Mouse (Mus musculus) monocyte, adult 5-6 weeks (primary cell): ENCODE results near the gene Ikbip. TPM values are rescaled to one million over a fixed set of nuclear protein-coding genes. Genes with fewer than 3 reads are reported as not detected.

Experiments used
- ATAC-seq: fragments of 153-309, 156-312 bp; replicated peaks from 2 replicates; pipeline ENCODE4 v1.8.0; 2017; ENCODE audit warnings: mild to moderate bottlenecking; ENCODE audit not compliant: low TSS enrichment, insufficient number of reproducible peaks, severe bottlenecking, poor library complexity, low FRiP score
- total RNA-seq: library from RNA; stranded (forward); fragments of 200-1000, 200-491, 200-594 nt; gene quantifications from 3 replicates; pipeline ENCODE4 v1.2.3, GENCODE M21; 2017

Ikbip gene
- 11.6 to 20.6 TPM (median 15.8 TPM) in 3 replicates for total RNA-seq

DNA sequence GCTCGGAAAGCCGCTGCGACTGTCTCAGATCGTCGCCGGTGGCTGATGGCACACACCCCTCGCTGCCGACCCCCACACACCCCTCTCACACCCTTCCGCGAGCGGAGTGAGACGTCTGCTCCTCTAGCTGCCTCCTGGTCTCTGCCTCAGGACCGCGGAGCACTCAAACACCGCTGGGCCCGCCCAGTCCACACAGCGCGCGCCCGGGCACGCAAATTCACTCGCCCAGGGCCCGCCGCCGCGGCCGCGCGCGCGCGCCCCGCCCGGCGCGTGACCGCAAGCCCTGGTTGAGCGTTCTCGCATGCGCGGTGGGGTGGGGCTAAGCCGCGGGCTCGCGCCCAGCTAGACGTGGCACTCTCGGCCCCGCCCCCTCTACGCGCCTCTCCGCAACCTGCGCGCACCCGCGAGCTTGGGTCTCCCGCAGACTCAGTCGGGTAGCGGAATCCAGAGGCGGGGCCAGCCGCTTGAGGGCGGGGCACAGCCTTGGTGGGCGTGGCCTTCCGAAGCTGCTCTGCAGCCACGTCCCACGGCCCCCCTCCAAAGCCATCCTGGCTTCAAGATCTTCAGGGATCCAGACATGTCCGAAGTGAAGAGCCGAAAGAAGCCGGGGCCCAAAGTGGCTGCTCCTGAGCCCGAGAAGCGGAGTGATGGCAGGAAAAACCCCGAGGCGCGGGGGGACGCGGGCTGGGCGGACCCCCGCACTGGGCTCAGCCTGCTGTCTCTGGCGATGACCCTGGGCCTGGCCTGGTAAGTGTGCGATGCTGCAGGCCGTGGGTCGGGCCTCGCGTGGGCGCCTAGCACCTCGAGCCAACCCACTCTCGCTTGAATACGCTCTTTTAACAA is at the start of gene Ikbip, which contains the start of gene Apaf1:
Gene Ikbip, plus strand, starts transcription at position 391 of the 843 bp plus-strand sequence.
Gene Apaf1, minus strand, starts transcription at position 221 of the 843 bp plus-strand sequence.
- ATAC-seq: peak; percentile 95

GRCm38 (mm10) chr10:91033942-91034341 is 48.8 kb upstream of the Ikbip start:
- ATAC-seq: peak; percentile 47; the same call in 1 of the 2 replicates

- no peak for ATAC-seq
Observed at GRCm38 (mm10) chr10:91049696-91050095, 33.0 kb upstream of the Ikbip start.

- no peak for ATAC-seq
Observed at GRCm38 (mm10) chr10:91051156-91051555, 31.6 kb upstream of the Ikbip start.

DNA sequence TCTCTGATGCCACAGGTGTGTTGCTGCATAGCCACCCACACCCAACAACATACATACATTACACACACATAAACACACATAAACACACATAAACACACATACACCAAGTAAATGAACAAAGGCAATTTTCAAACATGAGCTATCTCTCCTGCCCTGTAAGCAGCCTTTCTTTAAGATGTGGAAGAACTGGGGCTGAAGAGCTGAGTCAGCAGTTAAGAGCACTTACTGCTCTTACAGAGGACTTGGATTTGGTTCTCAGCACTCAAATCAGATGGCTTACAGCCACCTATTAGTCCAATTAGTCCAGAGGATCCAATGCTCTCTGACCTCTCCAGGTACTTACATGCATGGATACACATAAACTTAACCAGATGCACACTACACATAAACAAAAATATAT is 30.0 kb upstream of the Ikbip start:
- no peak for ATAC-seq

DNA sequence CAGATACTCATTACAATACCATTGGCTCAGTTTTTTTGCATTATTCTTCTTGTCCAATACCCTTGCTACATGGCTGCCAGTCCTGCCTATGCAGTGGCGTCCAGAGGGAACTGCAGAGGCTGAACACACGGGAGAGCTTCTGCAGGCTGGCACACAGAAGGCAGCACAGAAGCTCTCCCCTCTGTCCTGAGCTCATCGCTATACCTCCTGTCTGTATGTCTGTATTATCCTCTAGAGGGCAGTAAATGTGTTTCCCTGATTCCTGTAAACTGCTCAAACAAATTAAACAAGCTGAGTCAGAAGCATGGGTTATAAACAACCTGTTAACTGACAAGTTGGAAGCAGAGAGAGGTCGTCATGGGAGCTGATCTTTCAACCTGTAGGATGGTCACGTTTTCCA is 22.0 kb upstream of the Ikbip start:
- 0 out of 2 replicates have a peak, but pooled peaks have one; percentile 27 for ATAC-seq

DNA sequence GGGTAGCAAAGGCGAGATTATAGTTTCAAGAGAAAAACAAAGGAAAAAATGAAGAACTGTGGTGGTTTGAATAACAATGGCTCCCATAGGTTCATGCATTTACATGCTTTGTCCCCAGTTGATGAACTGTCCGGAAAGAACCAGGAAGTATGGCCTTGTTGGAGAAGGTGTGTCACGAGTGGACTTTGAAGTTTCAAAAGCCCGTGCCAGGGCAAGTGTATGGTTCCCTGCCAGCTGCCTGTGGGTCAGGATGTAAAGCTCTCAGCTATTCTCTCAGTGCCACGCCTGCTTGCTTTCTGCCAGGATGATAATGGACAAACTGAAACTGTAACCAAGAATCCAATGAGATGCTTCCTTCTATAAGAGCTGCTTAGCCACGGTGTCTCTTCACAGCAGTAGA is 20.4 kb upstream of the Ikbip start:
- ATAC-seq: no peak

DNA sequence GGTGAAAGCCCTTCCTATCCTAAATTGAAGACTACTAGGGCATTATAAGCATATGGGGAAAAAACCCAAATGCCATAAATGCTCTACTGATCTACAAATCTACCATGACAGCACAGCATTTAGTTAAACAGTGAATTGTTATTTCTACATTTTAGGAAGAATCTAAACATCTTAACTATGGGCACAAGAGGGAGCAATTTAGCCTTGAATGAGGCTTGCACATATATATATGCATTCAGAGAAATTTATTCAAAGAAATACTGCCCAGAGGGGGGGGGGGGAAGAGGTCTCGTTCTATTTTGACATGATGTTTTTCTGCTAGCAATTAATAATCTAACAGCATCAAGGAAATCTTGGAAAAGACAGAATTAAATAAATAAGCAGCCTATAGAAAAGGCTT is 11.0 kb upstream of the Ikbip start:
- ATAC-seq: 0 out of 2 replicates have a peak, but pooled peaks have one; percentile 27

DNA sequence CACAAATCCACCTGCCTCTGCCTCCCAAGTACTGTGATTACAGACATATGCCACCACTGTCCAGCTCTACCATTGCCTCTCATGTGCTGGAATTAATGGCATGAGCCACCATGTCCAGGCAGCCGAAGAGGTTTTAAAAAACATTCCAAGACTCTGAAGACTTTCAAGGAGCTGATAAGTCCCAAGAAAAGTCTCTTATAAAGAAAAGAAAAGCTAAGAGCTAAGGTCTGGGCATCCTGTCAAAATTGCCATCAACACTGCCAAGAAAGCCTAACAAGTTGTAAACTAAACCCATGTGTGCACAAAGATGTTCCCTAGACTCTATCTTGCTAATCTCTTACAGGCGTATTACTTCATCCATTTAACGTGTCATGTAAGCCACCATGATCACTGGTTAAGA is 9.4 kb upstream of the Ikbip start:
- ATAC-seq: no peak

- ATAC-seq: no peak
Observed at GRCm38 (mm10) chr10:91076667-91077066, 6.1 kb upstream of the Ikbip start.

DNA sequence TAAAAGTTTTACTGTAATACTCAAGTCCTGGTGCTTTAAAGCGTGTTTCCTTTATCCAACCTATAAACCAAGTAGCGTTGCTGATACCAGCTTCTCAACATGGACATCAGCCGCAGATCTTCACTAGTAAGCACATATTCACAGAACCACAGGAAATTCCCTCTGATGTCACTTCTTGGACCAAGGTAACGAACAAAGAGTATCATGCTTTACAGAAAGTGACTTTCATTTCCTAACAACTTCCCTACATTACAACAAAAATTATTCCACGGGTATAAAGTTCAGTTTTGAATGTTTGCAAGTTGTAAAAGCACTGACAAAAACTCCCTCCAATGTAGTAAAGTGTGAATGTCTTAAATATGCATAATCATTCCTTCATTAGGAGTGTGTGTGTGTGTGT is 2.2 kb upstream of the Ikbip start:
- ATAC-seq: no peak

DNA sequence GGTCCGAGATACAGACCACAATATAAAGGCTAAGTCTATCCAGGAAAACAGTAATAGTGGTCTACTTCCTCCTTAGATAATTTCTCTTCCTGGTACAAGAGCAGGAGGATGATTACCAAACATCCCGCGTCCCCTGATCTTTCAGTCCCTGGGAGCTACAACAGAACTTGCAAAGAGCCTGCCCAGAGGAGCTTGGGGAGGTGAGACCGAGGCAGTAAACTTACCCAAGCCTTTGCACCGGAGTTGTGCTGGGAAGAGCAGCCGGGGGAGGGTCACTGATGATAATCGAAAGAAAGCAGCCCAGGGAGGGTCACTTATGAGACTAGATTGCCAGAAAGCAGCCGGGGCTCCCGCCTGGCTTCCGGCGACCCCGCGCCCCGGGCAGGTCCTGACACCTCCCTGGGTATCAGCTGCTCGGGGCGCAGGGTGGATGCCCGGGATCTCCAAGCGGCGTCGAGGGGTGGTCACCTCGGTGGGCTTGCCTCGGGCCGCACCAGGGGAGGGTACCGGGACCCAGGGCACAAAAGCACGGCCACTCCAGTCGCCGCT is 707 bp upstream of the Ikbip start:
- ATAC-seq: peak; percentile 7; the same call in 1 of the 2 replicates

DNA sequence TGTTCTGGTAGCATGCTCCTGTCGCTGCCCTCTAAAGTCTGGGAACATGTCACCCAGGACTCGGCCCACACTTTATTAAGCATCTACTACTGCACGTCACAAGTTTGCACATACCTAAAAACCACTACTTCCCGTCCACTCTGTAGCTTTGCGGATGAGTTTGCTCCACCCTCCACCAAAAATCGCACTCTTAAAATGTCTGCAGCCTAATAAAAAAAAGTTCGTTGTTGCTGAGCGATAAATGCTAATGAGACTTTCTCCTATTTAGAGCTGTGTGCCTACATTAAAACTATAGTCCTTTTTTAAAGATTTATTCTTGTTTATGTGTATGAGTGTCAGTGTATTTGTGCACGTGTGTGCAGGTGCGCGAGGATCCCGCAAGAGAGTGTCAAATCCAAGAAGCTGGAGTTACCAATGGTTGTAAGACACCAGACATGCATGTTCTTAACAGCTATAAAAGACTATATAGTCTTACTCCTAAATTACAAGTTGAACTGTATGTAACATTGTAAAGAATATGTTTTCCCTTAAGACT is 720 bp downstream of the Ikbip start:
- ATAC-seq: peak; percentile 59

GRCm38 (mm10) chr10:91092812-91093211 is 10.1 kb downstream of the Ikbip start:
- ATAC-seq: no peak

GRCm38 (mm10) chr10:91094251-91095104 is 11.7 kb downstream of the Ikbip start:
- no peak for ATAC-seq

DNA sequence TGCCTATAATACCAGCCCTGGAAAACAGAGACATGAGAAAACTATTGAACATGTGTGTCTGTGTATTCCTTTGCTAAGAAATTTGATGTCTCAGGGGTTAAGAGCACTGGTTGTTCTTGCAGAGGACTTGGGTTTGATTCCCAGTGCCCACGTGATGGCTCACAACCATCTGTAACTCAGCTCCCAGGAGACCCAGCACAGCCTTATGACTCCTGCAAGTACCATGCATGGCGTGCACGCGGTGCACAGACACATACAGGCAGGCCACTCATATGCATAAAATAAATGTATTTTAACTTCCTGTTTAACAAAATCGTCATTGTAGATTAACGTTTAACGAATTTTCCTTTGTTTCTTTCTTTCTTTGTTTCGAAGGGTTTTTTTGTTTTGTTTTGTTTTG is 15.3 kb downstream of the Ikbip start:
- ATAC-seq: no peak

- ATAC-seq: no peak
Observed at GRCm38 (mm10) chr10:91100101-91100500, 17.4 kb downstream of the Ikbip start.

DNA sequence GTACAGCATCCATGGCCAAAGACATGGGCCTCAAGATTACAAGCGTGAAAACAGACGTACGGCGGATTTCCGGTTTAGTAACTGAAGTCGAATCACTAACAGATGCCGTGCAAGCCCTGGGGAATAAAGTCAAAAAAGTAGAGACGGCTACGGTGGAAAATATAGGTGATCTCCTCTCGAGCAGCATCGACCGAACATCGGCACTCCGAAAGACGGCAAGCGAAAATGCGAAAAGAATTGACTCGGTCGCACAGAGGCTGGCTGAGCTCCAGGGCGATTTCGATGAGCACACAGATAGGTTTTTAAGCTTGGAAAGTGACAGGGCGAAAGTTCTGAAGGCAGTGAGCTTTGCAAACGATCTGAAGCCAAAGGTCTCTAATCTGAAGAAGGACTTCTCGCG is 19.2 kb downstream of the Ikbip start:
- ATAC-seq: no peak
